Mouse (Mus musculus) heart, postnatal 0 days (tissue): ENCODE measurements around the gene Bmf. TPM values are rescaled to one million over a fixed set of nuclear protein-coding genes. Genes with fewer than 3 reads are reported as not detected.

Experiments
- ATAC-seq: fragments of 200-750 bp; cut with Nextera tagmentation; 2 replicates; pipeline ENCODE4 v1.8.0; 2017; ENCODE audit warnings: low read depth, moderate number of reproducible peaks, moderate library complexity; ENCODE audit not compliant: insufficient read depth
- DNase-seq: peaks from one replicate; pipeline ENCODE4 v3.0.0-alpha.2; 2016; ENCODE audit warnings: low spot score
- H3K27ac ChIP-seq: fragments of 300-500 bp; sonication (generic); 2 replicates; pipeline ENCODE4 v1.5.1; 2014; ENCODE audit warnings: low read depth, mild to moderate bottlenecking
- H3K27me3 ChIP-seq: fragments of 300-500 bp; sonication (generic); 2 replicates; pipeline ENCODE4 v1.6.1; 2014; ENCODE audit warnings: low read length, mixed read lengths; ENCODE audit not compliant: control insufficient read depth, insufficient read depth
- H3K36me3 ChIP-seq: fragments of 300-500 bp; sonication (generic); replicated peaks from 2 replicates; pipeline ENCODE4 v1.6.1; 2014; ENCODE audit warnings: low read length, mixed read lengths; ENCODE audit not compliant: control insufficient read depth, insufficient read depth
- H3K4me1 ChIP-seq: fragments of 300-500 bp; sonication (generic); 2 replicates; pipeline ENCODE4 v1.6.1; 2014; ENCODE audit warnings: antibody characterized with exemption; ENCODE audit not compliant: control insufficient read depth, insufficient read depth
- H3K4me2 ChIP-seq: fragments of 300-500 bp; sonication (generic); 2 replicates; pipeline ENCODE4 v1.6.1; 2014; ENCODE audit warnings: low read depth, mild to moderate bottlenecking, low read length, moderate library complexity
- H3K4me3 ChIP-seq: fragments of 300-500 bp; sonication (generic); 2 replicates; pipeline ENCODE4 v1.5.1; 2014; ENCODE audit warnings: low read depth, low read length
- H3K9ac ChIP-seq: fragments of 300-500 bp; sonication (generic); replicated peaks from 2 replicates; pipeline ENCODE4 v1.6.1; 2014; ENCODE audit warnings: low read depth, low read length, mixed read lengths
- H3K9me3 ChIP-seq: fragments of 300-500 bp; sonication (generic); replicated peaks from 2 replicates; pipeline ENCODE4 v1.6.1; 2016; ENCODE audit warnings: low read length; ENCODE audit not compliant: control insufficient read depth
- CTCF ChIP-seq: IDR thresholded peaks from 2 replicates; pipeline ENCODE4 v1.5.1; 2016; ENCODE audit warnings: antibody characterized with exemption, control low read depth, low read depth
- EP300 ChIP-seq: IDR thresholded peaks from 2 replicates; pipeline ENCODE4 v1.6.1; 2016; ENCODE audit warnings: antibody characterized with exemption, low read depth
- WGBS: fragments of 180-500 bp; shearing (Covaris S2); extraction: QIAGEN DNeasy Blood & Tissue Kit; methylation state at CpG from one replicate; pipeline ENCODE4 v1.1.7; 2014; 5-methylcytosine and 5-hydroxymethylcytosine counted together
- polyA plus RNA-seq: library from polyadenylated mRNA; unstranded; fragments of >200 nt; fragmentation: Nextera tagmentation; extraction: Ambion mirVana; gene quantifications from 2 replicates; pipeline ENCODE4 v1.2.1, GENCODE M21; 2015
- total RNA-seq: library from RNA; depleted of rRNA; stranded (reverse); fragments of >200 nt; gene quantifications from 2 replicates; pipeline ENCODE4 v1.2.3, GENCODE M21; 2014; ENCODE audit warnings: low replicate concordance

The Bmf gene
- total and polyA plus RNA-seq, 2 experiments from 2014 or later, result 1.5 to 14.5 TPM

DNA sequence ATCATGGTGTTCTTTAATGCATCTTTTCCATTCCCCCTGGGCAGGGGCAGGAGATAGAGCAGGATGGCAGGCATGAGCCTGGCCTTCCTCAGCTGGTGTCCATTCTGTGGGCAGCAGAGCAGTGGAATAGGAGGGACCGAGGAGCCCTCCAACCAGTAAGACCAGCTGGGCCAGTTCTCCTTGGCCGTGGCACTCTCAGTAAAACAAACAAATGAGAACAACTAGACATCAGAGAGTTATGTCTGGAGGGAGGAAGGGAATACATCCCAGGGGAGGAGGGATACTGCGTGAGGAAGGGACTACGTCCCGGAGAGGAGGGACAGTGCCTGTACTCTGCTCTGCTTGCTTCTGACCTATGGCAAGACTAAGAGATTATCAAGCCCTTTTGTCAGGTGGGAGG lies 36.5 kb upstream of the Bmf start:
- Histone ChIP-seq H3K4me3 (no peak overlapping the region), H3K27ac (no peak overlapping the region), H3K27me3 (no peaks in the 10 kb centered on the region), H3K4me1 (no peaks in the 10 kb centered on the region), H3K9me3 (no peaks in the 10 kb centered on the region), H3K4me2 (no peak overlapping the region), H3K9ac (no peak overlapping the region), H3K36me3 (no peaks in the 10 kb centered on the region)
- TF ChIP-seq EP300 (no peak), CTCF (no peak)
- 72% methylated on average over 5 of the region's 5 CpGs for WGBS
- DNase-seq (no peak), ATAC-seq (no peak)

GRCm38 (mm10) chr2:118573135-118573534 lies 23.6 kb upstream of the Bmf start:
- H3K9ac ChIP-seq, result no peak overlapping the region
- ATAC-seq (no peak), DNase-seq (no peak)
- 75% methylated on average over 3 of the region's 3 CpGs for WGBS
- no peaks in the 10 kb centered on the region for H3K36me3 ChIP-seq
- H3K9me3 ChIP-seq, result no peaks in the 10 kb centered on the region
- TF ChIP-seq CTCF, result no peak
- TF ChIP-seq EP300, result no peak
- no peaks in the 10 kb centered on the region for H3K27me3 ChIP-seq
- H3K4me2 ChIP-seq, result no peak overlapping the region
- H3K4me1 ChIP-seq, result no peaks in the 10 kb centered on the region
- H3K4me3 ChIP-seq, result no peak overlapping the region
- H3K27ac ChIP-seq, result no peak overlapping the region

GRCm38 (mm10) chr2:118572183-118572836 lies 22.8 kb upstream of the Bmf start:
- Histone ChIP-seq H3K9me3 (no peaks in the 10 kb centered on the region), H3K4me1 (no peaks in the 10 kb centered on the region), H3K36me3 (no peaks in the 10 kb centered on the region), H3K9ac (no peak overlapping the region), H3K27me3 (no peaks in the 10 kb centered on the region), H3K27ac (no peak overlapping the region), H3K4me2 (no peak overlapping the region), H3K4me3 (no peak overlapping the region)
- WGBS, result 81% methylated on average over 9 of the region's 9 CpGs
- ATAC-seq, result no peak
- DNase-seq, result no peak
- no peak for TF ChIP-seq EP300
- no peak for TF ChIP-seq CTCF

DNA sequence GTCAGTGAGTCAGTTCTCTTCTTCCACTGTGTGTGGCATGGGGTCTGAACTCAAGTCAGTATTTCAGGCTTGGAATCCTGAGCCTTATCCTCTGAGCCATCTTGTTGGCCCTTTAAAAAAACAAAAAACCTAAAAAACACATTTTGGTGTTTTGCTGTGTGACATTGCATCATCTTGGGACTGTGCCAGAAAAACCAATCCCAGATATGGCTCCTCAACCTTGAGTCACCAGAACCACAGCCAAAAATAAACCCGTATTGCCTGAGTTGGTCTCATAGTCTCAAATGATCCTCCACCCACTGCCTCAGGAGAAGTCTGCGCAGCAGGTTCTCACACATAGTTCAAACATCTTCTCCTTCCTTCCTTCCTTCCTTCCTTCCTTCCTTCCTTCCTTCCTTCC lies 21.5 kb upstream of the Bmf start:
- Histone ChIP-seq H3K27ac (no peak overlapping the region), H3K4me1 (no peaks in the 10 kb centered on the region), H3K9ac (no peak overlapping the region), H3K9me3 (no peaks in the 10 kb centered on the region), H3K4me3 (no peak overlapping the region), H3K4me2 (no peak overlapping the region), H3K27me3 (no peaks in the 10 kb centered on the region), H3K36me3 (no peaks in the 10 kb centered on the region)
- no peak for TF ChIP-seq EP300
- no peak for TF ChIP-seq CTCF
- 75% methylated on average over 2 of the region's 2 CpGs for WGBS
- no peak for DNase-seq
- no peak for ATAC-seq

DNA sequence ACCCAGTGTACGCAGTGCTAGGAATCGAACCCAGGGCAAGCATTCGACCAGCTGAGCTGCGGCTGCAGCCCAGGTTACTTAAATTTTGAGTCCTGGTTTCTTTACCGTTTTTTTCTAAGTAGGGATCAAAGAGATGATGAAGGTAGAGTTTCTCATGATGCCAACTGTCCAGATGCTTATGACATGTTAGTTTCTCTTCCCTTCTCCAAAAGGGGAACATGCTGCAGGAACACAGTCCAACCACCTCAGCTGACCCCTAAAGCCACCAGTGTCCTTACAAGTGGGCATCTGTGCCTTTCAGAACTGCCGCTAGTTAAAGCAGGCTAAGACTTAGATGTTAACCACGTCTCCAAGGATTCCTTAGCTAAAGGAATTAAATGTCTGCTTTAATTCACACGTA lies 17.7 kb upstream of the Bmf start:
- H3K27me3 ChIP-seq, result no peaks in the 10 kb centered on the region
- DNase-seq (no peak), ATAC-seq (no peak)
- no peak overlapping the region for H3K9ac ChIP-seq
- H3K9me3 ChIP-seq, result no peaks in the 10 kb centered on the region
- 84% methylated on average over 8 of the region's 8 CpGs for WGBS
- no peak overlapping the region for H3K4me3 ChIP-seq
- no peak overlapping the region for H3K27ac ChIP-seq
- no peaks in the 10 kb centered on the region for H3K4me1 ChIP-seq
- TF ChIP-seq CTCF (no peak), EP300 (no peak)
- no peaks in the 10 kb centered on the region for H3K36me3 ChIP-seq
- no peak overlapping the region for H3K4me2 ChIP-seq

DNA sequence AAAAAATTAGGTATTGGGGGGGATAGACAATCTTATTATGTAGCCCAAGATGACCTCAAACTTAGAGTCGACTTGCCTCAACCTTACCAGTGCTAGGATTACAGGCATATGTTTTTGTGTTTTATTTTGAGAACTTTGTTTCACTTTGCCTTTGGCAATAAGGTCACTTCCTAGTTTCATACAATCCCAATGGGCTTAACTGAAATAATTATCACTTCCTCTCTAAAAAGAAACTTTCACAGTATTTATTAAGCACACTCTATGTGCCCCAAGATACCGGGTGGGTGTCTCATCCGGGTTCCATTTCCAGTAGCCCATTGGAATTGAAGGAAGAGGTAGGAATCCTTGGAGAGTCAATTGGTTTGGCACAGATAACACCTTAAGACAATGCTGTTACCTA lies 12.9 kb upstream of the Bmf start:
- ATAC-seq, result no peak

More for the DNA sequence above, 12.9 kb upstream of the Bmf start:
- H3K4me2 ChIP-seq, result no peak overlapping the region
- no peak overlapping the region for H3K9ac ChIP-seq
- 78% methylated on average over 3 of the region's 3 CpGs for WGBS
- no peaks in the 10 kb centered on the region for H3K27me3 ChIP-seq
- H3K4me1 ChIP-seq, result no peaks in the 10 kb centered on the region
- no peaks in the 10 kb centered on the region for H3K9me3 ChIP-seq
- DNase-seq, result no peak
- H3K27ac ChIP-seq, result no peak overlapping the region
- no peak overlapping the region for H3K4me3 ChIP-seq
- no peak for TF ChIP-seq CTCF
- TF ChIP-seq EP300, result no peak
- H3K36me3 ChIP-seq, result no peaks in the 10 kb centered on the region
